Mouse (Mus musculus) mature B cell (primary cell): ENCODE measurements around the gene Nrxn3.

Experiments
- in situ Hi-C: fragments of 300-500 bp; cut with MboI; formaldehyde crosslinking; loops from 2 replicates; pipeline ENCODE4 v1.14.3; 2019

The Nrxn3 gene

DNA sequence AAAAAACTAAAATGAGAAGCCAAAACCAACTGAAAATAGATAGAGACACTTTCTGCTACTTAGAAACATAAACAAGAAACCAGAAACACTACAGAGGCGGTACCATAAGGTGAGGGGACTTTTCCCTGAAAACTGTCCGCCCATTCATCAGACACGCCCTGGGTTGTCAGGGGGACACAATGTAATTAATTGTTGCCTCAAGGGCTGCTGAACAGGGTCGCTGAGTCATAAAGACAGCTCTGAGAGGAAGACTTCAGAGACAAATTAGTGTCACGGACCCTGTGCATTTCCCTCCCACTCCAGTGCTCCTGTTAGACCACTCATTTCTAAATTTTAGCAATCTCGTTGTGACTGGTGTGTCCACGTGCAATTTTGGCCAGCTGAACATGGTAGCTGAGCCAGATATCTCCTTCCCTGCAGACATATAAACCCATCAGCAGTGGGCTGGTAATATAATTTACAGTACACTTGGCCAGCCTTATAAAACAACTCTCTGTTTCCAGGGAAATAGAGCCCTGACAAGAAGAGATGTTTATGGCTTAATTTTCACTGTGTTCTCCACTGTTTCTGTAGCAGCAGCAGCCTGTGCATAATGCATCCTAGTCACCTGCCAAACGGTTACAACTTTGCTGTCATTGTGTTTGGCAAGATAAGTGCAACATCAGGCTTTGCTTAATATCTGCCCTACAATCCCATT is 603.3 kb downstream of the Nrxn3 start:
- in situ Hi-C loops, result no loop called here

DNA sequence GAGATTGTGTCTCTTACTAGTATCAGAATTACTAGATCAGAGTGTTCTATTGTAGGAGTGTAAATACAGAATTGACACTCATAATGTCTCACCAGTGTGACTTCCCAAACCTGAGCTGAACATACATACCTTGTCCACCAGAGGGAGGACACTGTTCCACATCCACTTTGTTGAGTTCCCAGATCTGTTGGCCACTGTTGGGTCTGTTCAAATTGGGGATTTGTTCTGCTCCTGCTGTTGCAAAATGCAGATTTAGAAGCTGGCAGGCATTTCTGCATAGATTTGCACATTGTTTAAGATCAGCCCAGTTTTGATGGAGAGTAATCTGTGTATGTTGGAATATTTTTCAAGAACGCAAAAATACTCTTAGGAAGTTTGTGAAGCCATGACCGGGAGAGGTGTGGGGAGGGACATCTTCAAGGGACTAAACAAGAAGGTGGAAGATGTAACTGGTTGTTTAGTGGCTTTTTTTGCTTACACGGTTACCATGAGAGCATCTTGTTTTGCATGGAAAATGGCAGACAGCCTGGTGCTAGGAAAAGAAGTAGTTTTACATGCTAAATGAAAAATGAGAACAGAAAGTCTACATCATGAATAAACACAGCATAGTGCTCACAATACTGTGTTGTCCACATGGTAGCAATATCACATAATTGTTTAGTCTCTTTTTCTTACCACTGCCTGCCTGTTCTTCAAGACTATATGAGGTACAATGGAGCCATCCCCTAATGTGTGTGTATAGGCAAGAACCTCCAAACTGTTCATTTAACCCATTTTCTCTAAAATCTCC is 609.0 kb downstream of the Nrxn3 start:
- in situ Hi-C loops, result no loop called here

DNA sequence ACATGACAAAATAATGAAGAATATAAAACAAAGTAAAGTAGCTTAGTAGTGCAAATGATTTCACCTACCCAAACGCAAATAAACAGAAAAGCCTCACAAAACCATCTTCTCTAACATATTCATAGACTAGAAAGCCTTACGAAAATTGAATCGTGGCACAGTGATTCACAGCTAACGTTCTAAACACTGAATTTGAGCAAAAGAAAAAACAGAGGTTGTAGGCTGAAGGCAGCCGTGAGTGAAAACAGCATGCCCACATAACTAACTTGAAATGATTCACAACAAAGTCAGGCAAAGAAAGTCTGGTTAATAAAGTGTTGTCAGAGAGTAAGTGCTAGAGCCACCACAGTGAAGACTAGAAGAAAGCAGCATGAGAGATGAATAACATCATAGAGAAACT is 610.8 kb downstream of the Nrxn3 start:
- in situ Hi-C loops, result no loop called here

DNA sequence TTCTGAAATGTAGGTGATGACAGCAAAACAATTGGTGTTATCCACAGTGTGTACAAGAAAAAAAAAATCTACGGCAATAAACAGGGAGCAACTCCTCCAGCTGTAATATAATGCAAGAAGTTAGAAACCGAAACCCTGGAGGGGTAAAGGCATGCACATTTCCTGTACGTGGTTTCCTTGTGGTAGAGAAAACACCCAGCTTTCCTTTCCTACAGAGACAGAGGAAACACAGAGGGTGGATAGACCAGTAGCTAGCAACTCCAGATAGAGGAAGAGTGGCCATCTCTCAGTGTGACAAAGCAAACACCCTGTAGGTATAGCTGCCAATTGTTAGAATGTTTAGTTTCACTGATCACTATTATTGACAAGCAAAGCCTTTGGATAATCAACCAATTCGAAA is 642.2 kb downstream of the Nrxn3 start:
- in situ Hi-C loops, result no loop called here

DNA sequence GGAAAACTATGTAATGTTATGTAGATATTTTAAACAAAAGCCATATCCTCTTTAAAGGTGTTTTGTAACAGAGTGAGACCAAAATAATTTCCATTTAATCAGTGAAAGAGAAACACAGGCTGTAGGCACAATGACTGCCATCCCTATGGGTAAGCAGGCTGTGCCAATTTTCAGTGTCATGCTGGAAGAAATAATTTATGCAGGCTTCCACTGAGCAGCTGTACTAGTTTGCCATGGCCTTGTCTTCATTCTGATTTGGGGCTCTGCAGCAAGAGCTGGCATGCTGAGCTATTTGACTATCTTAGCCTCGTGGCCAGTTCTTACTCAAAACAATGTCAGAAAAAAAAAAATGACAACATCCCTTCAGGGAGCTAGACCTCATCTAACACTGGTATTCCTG is 647.3 kb downstream of the Nrxn3 start:
- in situ Hi-C loops, result no loop called here

DNA sequence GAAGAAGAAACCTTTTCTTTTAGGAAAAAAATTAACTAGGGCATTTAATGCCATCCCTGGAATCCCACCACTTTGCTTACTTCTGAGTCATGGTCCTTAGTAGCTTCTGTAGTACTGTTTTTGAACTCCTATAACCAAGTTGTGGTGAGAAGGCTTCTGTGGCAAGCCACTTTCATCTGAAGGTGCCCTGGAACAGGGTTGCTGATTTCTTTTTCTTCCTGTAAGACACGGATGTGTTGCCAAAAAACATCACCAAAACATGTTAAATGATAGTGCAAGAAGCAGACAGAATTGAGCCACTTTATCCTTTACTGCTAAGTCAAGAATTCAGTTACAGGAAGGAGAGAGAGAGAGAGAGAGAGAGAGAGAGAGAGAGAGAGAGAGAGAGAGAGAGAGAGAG is 653.9 kb downstream of the Nrxn3 start:
- in situ Hi-C loops, result no loop called here

DNA sequence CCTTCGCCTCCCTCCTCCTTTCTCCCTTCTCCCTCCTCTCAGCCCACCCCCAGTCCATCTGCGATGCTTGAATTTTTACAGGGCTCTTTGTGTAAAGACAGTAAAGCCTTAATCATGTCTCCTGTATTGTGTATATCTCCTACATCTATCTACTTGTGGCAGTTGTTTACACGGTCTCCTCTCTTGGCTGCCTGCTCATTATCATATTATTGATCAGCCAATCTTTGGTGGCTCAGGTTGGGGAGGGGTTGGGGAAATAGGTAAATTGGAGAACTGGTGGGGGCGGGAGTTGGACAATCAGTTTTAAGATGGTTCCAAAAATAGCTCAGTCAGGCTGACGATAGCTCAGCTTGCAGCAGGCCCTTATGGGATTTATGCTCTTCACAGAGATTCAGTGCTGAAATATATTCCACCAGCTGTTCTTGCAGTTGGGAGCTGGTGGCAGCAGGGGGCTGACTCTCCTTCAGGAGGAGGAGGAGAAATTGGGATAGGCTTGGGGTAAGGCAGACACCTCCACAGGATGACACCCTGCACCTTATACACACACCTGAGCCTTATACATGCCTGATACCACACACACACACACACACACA is 654.5 kb downstream of the Nrxn3 start:
- in situ Hi-C loops, result no loop called here

DNA sequence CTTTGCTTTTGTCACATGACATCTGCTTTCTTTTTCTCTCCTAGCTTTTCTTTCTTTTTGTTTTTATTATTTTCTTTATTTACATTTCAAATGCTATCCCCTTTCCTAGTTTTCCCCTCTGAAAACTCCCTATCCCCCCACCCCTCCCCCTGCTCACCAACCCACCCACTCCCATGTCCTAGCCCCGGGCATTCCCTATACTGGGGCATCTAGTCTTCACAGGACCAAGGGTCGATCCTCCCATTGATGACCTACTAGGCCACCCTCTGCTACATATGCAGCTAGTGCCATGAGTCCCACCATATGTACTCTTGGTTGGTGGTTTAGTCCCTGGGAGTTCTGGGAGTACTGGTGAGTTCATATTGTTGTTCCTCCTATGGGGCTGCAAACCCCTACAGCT is 655.0 kb downstream of the Nrxn3 start:
- in situ Hi-C loops, result no loop called here

DNA sequence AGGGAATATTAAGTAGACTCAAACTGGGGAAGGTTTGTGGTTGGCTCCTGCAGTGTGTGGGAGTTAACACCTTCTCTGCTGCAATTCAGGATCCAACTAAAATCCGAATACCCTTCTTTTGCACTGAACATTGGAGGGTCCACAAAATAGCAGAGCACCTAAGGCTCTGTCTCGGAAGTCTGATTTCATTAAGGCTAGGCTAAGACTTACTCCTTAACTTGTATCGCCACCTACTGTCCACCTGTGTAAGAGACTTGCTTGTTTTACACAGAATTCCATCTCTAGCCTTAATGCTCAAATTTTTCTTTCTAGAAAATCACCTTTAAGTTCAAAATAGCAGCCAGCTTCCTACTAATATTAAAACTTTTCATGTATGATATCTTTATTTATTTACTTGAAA is 660.6 kb downstream of the Nrxn3 start:
- in situ Hi-C loops, result no loop called here

DNA sequence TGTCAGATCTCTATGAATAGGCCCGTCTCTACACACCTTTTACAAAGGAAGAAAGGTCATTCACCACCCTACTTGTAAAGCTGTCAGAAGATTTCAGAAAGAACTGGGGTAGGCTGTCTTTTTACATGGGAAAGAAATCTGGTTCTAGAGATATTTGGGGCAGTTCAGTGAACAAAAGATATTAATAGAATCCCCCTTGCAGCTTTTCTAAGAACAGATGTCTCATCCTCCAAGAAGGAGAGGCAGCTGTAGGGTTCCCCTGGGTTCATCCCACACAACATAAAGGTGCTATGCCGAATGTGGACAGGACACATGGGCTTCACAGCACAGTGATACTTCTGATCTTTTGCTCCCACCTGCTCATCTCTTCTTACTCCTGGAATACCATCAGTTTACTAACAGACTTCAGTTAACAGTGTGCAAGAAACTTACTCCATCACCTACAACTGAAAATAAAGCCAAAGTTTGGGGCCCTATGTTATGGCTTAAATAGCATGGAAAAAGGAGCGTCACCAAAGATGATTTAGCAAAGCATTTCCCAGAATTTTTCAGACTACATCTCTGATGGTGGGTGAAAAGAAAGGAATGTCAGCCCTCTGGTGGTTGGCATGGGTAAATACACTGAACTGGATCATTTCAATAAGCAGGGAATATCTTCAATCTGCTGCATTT is 672.6 kb downstream of the Nrxn3 start:
- in situ Hi-C loops, result no loop called here

DNA sequence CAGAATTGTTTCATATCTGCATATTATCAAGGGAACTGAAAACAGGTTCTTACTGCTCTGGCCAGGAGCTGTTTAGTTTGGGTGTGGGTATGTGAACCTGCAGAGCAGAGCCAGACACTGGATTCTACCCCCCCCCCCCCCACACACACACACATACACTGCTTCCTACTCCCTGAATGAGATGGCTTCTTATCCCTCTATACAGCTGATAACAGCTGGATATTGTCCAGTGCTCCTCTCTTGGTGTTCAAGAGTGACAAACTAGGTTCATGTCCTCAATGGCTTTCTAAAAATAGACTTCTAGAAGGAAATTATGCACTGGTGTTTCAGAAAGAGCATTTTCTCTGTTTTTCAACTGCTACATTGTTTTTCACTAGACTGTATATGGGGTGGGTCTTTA is 713.8 kb downstream of the Nrxn3 start:
- in situ Hi-C loops, result no loop called here

DNA sequence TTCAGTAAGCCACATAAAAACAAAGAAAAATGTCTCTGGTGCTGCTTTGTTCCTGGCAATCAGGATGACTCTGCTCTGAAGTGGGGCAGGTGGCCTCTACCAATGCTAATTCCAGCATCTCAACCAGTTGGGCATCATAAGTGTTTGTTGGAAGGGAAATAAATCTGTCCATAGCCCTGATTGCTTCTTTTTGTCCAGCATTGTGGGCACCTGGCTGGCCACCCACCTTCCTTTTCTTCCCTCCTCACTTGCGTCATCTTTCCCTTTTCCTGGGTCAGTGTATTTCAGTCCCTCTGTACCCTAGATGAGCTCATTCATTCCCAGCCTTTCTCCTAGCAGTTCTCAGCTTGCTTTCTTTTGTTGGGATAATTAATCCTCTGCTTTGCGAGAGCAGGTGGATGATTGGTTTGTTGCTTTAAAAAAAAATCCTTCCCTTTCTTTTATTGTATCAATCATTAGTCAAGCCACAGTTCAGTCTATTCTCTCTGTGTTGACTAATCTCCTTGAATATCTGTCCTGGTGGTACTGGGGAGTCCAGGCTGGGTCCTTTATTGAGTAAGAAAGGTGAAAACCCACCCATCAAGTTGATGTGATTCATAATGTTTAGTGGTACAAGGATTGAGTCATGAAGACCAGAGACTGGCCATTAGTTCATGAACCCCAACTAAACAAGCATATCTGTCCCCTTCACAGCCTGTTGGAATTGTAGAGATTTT is 719.8 kb downstream of the Nrxn3 start:
- in situ Hi-C loops, result no loop called here

DNA sequence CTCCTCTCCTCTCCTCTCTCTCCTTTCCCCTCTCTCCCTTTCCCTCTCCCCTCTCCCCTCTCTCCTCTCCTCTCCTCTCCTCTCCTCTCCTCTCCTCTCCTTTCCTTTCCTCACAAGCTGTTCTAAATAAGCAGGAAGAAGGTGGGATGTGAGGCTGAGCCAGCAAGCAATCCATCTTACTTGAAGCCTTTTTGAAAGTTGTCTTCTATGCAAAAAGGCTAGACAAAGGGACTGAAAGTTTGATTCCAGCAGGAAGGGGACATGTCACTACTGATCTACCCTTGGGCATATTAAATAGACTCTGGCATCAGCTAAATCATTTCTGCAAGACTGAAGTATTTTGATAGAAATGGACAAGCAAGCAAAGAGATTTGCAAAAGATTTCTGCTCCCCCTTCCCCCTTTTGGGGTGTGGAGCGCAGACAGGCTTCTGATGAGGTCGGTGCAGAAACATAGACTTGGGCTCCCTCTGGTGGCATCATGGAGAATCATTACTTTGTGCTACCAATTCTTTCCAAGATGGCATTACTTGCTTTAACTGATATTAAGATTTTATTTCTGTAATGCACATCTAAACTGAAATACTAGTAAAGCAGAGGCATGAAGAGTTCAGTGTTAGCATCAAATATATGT is 728.1 kb downstream of the Nrxn3 start:
- in situ Hi-C loops, result no loop called here

DNA sequence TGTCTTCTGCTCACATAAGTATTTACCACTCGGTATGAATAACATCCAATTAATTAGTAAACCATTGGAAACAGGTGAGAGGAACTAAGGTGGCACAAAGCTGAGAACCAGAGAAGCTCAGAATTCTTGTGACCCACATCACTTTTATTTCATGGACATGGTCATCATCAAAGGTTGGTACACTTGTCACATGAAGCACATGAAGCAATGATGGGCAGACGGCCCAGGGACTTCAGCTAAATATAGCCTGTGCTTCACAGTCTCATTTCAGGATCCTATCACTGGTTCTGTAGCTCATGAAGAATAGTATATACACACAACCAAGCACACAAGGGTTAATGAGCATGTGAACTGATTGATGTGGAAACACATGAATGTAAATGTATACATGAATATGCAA is 747.5 kb downstream of the Nrxn3 start:
- in situ Hi-C loops, result no loop called here

DNA sequence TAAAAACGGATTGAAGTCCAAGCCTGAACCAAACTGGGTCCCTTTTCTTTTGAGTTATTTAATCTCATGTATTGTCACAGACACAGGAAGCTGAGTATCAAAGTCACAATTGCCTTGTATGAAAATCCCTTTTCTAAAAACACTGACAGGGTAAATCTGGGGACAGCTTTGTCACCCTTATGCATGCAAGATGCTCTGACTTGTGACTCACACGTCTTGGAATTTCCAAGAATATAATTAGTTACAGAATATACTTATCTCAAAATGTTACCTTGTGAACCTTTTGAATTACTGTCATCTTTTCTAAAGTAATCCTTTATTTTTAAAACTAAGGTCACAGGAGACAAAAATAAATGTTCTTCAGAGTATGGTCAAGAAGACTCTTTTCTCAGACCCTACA is 748.6 kb downstream of the Nrxn3 start:
- in situ Hi-C loops, result no loop called here

DNA sequence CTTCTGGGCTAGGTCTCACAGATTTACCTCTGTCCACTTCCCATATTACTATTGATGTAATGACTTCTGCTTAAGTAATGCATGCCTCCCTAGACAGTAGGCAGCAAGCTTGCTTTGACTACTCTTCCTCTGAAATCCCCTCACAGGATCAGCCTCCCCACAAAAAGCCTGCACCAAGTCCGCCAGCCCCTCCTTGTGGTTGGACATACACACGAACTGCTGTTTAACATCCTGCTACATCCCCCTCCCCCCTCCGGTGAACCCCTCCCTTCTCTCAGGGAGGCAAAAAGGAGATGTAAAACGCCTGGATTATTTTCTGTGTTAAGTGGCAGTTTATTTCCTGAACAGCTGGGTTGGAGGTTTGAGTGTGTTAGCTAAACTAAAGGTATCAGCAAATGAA is 749.2 kb downstream of the Nrxn3 start:
- in situ Hi-C loops, result no loop called here

DNA sequence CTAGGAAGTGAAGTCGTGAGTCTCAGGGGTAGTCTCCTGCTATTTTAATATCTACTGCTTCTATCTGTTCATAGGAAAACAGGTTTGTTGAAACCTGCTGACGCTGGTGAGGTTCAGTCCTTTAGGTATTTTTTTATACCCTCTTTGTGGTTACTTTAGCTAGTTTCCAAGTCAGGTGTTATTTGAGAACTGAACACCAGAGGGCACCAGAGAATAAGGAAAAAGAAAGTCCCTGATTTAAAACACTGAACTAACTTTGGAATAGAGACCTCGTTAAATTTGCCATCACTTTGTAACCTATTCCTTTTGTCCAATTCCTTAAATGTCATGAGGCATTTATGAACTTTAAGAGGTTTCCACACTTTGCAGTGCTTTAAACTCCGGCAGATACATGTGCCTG is 756.4 kb downstream of the Nrxn3 start:
- in situ Hi-C loops, result no loop called here

DNA sequence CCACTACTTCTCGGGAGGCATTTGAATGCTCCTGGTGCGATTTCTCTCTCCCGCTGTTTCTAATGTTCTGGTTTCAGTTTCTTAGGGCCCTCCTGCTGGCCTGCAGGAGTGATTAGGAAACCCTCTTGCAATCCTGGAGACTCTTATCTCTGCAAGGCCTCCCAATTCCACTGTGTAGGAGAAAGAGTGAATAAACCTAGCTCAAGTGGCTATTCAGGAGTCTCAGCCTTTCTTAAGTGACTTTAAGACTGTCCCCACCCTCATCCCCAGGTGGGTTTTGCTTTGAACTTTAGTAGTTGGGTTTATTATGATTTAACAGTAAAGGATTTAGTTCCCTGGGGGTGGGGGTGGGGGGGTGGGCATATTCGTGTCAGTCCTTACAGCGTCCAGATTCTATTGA is 759.5 kb downstream of the Nrxn3 start:
- in situ Hi-C loops, result no loop called here

DNA sequence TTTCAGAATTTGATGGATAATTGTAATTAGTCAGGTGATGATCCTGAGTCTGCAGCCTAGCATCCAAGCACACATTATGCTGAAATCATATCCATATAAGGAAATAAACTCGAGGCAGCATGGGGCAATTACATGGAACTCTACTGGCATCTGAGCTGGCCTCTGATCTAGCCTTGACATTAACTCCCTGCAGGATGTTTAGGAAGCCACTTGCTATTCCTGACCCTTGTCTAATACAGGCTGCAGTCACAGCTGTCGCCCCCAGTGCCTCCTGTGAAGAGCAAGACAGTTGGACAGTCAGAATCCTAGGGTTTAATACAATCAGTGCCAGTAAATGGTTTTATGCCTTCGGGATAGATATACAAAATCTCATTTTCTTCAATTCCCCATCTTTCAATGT is 781.4 kb downstream of the Nrxn3 start:
- in situ Hi-C loops, result no loop called here

DNA sequence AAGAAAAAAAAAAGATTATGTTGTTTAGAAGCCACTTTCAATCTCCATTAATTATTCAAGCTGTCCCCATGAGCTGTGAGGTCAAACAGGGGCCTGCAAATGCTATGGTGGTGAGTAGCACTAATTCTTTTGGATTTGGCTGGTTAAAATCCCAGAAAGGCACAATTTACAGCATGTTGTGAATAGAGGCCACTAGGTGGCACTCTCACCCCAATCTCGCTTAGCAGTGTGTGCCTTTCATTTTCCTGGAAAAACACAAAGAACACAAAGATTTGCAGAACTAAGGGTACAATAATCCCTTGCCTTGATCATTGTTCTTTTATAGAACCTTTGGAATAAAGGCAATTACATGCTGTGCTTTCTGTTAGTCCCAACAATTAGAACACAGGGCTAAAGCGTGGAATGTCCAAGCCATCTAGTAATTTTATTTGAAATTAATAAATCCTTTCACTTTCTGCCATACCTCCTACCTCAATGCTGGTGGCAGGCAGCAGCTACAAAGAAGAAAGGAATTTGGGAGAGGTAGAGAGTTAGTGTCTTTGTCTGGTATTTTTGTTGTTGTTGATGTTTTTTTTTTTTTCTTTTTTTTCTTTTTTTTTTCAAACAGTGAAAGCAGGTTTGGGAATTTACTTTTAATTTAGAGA is 782.6 kb downstream of the Nrxn3 start:
- in situ Hi-C loops, result no loop called here

DNA sequence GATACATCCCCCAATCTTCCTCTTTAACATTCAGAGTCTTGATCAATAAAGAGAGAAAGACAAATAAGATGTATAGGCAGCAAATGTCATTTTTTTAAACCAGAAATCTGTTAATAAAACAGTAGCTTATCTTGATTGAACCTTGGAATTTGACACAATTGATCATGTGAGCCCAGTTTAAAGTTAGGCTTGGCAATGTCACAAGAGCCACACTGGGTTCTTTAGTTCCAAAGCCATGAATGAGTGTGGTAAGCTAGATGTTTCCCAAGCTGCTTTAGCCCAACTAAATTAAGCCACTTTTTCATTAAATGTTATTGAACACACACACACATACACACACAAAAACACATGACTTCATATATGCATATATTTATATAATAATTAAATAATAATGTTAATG is 786.3 kb downstream of the Nrxn3 start:
- in situ Hi-C loops, result no loop called here
